Mouse (Mus musculus) myocyte (in vitro differentiated cells): ENCODE results near the gene Tjp2.

Source experiments
- E2F4 ChIP-seq: IDR thresholded peaks from one replicate; pipeline ENCODE4 v1.6.1; 2011; ENCODE audit warnings: mild to moderate bottlenecking, control low read depth, moderate library complexity; ENCODE audit not compliant: insufficient read depth
- MYOG ChIP-seq, 3 experiments: IDR thresholded peaks; one replicate each; pipeline ENCODE4 v1.6.1; 2011; ENCODE audit warnings: control low read depth in 2 of 3, low read depth in 2 of 3, mild to moderate bottlenecking in 2 of 3; ENCODE audit not compliant: insufficient read length in 2 of 3, control insufficient read depth in 1 of 3, insufficient read depth in 1 of 3
- POLR2A ChIP-seq: IDR thresholded peaks from one replicate; pipeline ENCODE4 v1.6.1; 2011; ENCODE audit warnings: low read depth, mild to moderate bottlenecking, control low read depth, moderate library complexity; ENCODE audit not compliant: insufficient read length

- TF ChIP-seq POLR2A (no peak), MYOG (IDR thresholded peaks at IDR 0.05; ENCODE audit: control insufficient read depth in 1 of 3, insufficient read depth in 1 of 3, insufficient read length in 2 of 3, low read depth in 2 of 3) (no peak), E2F4 (no peak)
Observed at GRCm38 (mm10) chr19:24187791-24188190, 37.0 kb downstream of the Tjp2 start.
